Mouse (Mus musculus) intestine, postnatal 0 days (tissue): ENCODE measurements around the gene Slc38a3. TPM values are rescaled to one million over a fixed set of nuclear protein-coding genes. Genes with fewer than 3 reads are reported as not detected.

Experiments
- ATAC-seq: fragments of 200-750 bp; cut with Nextera tagmentation; 2 replicates; pipeline ENCODE4 v1.8.0; 2017; ENCODE audit warnings: mild to moderate bottlenecking, moderate TSS enrichment, moderate library complexity
- H3K27ac ChIP-seq: fragments of 300-500 bp; sonication (generic); 2 replicates; pipeline ENCODE4 v1.5.1; 2014; ENCODE audit warnings: mild to moderate bottlenecking, low read depth, low read length, moderate library complexity
- H3K27me3 ChIP-seq: fragments of 300-500 bp; sonication (generic); replicated peaks from 2 replicates; pipeline ENCODE4 v1.6.1; 2014; ENCODE audit warnings: low read length, mixed read lengths; ENCODE audit not compliant: control insufficient read depth, insufficient read depth
- H3K36me3 ChIP-seq: fragments of 300-500 bp; sonication (generic); 2 replicates; pipeline ENCODE4 v1.6.1; 2014; ENCODE audit warnings: mild to moderate bottlenecking, moderate library complexity; ENCODE audit not compliant: control insufficient read depth, insufficient read depth
- H3K4me1 ChIP-seq: fragments of 300-500 bp; sonication (generic); replicated peaks from 2 replicates; pipeline ENCODE4 v1.6.1; 2014; ENCODE audit warnings: antibody characterized with exemption, low read length, mixed read lengths; ENCODE audit not compliant: control insufficient read depth, insufficient read depth
- H3K4me2 ChIP-seq: fragments of 300-500 bp; sonication (generic); replicated peaks from 2 replicates; pipeline ENCODE4 v1.6.1; 2014; ENCODE audit warnings: low read depth, mild to moderate bottlenecking, moderate library complexity
- H3K4me3 ChIP-seq: fragments of 300-500 bp; sonication (generic); 2 replicates; pipeline ENCODE4 v1.5.1; 2014; ENCODE audit warnings: low read depth, low read length
- H3K9ac ChIP-seq: fragments of 300-500 bp; sonication (generic); 2 replicates; pipeline ENCODE4 v1.6.1; 2014; ENCODE audit warnings: mild to moderate bottlenecking, low read depth, low read length
- H3K9me3 ChIP-seq: fragments of 300-500 bp; sonication (generic); 2 replicates; pipeline ENCODE4 v1.6.1; 2016; ENCODE audit warnings: mixed run types; ENCODE audit not compliant: control insufficient read depth
- CTCF ChIP-seq: sonication (generic); IDR thresholded peaks from 2 replicates; pipeline ENCODE4 v1.5.1; 2016; ENCODE audit warnings: low read depth, mild to moderate bottlenecking, control low read depth, antibody characterized with exemption, moderate library complexity
- WGBS: fragments of 180-500 bp; shearing (Covaris S2); extraction: QIAGEN DNeasy Blood & Tissue Kit; methylation state at CpG from one replicate; pipeline ENCODE4 v1.1.7; 2014; 5-methylcytosine and 5-hydroxymethylcytosine counted together
- polyA plus RNA-seq: library from polyadenylated mRNA; unstranded; fragments of >200 nt; fragmentation: Nextera tagmentation; extraction: Ambion mirVana; gene quantifications from 2 replicates; pipeline ENCODE4 v1.2.1, GENCODE M21; 2015

The Slc38a3 gene
- polyA plus RNA-seq, 1 experiment from 2014 or later = 15.5 TPM

GRCm38 (mm10) chr9:107645153-107645510 is 24.2 kb downstream of the Slc38a3 start:
- Histone ChIP-seq H3K27ac (peak overlapping the region; percentile 71), H3K4me1 (peaks cover 3% of the 10 kb centered on the region; the same call in 1 of the 2 replicates), H3K9me3 (no peaks in the 10 kb centered on the region), H3K27me3 (no peaks in the 10 kb centered on the region), H3K4me3 (peak overlapping the region; percentile 35), H3K9ac (no peak overlapping the region), H3K4me2 (peak overlapping the region; percentile 72), H3K36me3 (no peaks in the 10 kb centered on the region)
- WGBS = 36% methylated on average over 7 of the region's 7 CpGs
- no peak for TF ChIP-seq CTCF
- peak; percentile 77 for ATAC-seq

DNA sequence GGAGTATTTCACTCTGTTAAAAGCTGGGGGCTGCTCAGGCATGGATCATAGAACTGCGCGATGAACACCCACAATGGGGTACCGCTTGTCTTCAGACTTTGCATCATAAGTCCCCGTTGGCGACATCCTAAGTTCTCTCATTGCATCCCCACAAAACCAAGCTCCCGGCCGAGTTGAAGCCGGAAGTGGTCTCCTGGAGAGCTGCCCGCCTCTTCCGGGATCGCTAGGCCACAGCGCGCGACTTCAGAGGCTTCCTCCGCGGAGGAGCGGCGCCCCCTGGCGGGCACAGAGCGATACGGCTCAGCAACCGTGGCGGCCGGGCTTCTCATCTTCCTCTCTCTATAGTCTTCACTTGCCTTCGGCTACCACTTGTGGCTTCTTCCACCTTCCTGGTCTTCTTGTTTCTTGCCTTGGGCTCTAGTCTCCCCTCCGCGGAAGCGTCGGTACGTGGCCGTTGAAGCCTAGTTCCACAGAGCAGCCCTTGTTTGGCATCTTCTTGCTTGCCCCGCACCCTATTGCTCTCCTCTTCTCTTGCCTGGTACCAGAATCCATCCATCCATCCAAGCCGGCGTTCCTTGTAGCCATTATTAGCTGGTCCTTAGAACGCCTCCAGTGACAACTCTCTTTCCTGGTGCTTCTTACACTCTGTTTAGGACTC is 24.7 kb downstream of the Slc38a3 start:
- H3K4me1 ChIP-seq = peaks cover 3% of the 10 kb centered on the region; the same call in 1 of the 2 replicates
- peak overlapping the region; percentile 47; the same call in 1 of the 2 replicates for H3K9ac ChIP-seq
- 5% methylated on average over 34 of the region's 35 CpGs for WGBS
- peak; percentile 76 for ATAC-seq
- H3K9me3 ChIP-seq = no peaks in the 10 kb centered on the region
- TF ChIP-seq CTCF = peak; percentile 99
- H3K27me3 ChIP-seq = no peaks in the 10 kb centered on the region
- peak overlapping the region; percentile 71 for H3K27ac ChIP-seq
- H3K36me3 ChIP-seq = no peaks in the 10 kb centered on the region
- peak overlapping the region; percentile 72 for H3K4me2 ChIP-seq
- H3K4me3 ChIP-seq = peak overlapping the region; percentile 35

GRCm38 (mm10) chr9:107643544-107644214 is 25.7 kb downstream of the Slc38a3 start:
- H3K36me3 ChIP-seq = no peaks in the 10 kb centered on the region
- WGBS = 92% methylated on average over 13 of the region's 13 CpGs
- no peak for TF ChIP-seq CTCF
- no peak overlapping the region for H3K9ac ChIP-seq
- no peaks in the 10 kb centered on the region for H3K27me3 ChIP-seq
- peak overlapping the region; percentile 72; the same call in 1 of the 2 replicates for H3K4me2 ChIP-seq
- no peak overlapping the region; the same call in 1 of the 2 replicates for H3K4me3 ChIP-seq
- peaks cover 3% of the 10 kb centered on the region; the same call in 1 of the 2 replicates for H3K4me1 ChIP-seq
- H3K9me3 ChIP-seq = no peaks in the 10 kb centered on the region
- H3K27ac ChIP-seq = no peak overlapping the region
- no peak for ATAC-seq

DNA sequence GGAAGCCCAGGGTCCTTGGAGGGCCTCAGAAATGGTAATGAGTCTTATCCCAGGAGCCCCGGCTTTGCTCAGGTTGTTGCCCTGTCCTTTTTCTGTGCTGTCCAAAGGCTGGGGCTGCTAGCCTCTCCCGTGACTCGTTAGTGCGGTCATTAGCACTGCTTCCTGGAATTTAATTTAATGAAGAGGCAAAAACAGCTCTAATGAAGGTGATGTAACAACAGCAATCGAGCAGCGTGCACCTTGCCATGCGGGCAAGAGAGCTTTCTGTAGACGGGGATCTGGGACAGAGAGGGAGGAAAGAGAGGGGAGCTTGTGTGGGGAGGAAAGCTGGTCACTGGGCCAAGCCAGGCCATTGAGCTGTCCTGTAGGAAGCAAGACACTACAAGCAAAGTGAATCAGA is 27.7 kb downstream of the Slc38a3 start:
- Histone ChIP-seq H3K27me3 (no peaks in the 10 kb centered on the region), H3K4me3 (no peak overlapping the region), H3K9me3 (no peaks in the 10 kb centered on the region), H3K36me3 (no peaks in the 10 kb centered on the region), H3K4me2 (no peak overlapping the region), H3K9ac (no peak overlapping the region), H3K27ac (no peak overlapping the region), H3K4me1 (peaks cover 3% of the 10 kb centered on the region; the same call in 1 of the 2 replicates)
- TF ChIP-seq CTCF = no peak
- no peak for ATAC-seq
- 69% methylated on average over 8 of the region's 8 CpGs for WGBS

GRCm38 (mm10) chr9:107640257-107640772 is 29.0 kb downstream of the Slc38a3 start:
- Histone ChIP-seq H3K36me3 (no peaks in the 10 kb centered on the region), H3K4me3 (no peak overlapping the region), H3K27ac (no peak overlapping the region), H3K9me3 (no peaks in the 10 kb centered on the region), H3K9ac (no peak overlapping the region), H3K27me3 (no peaks in the 10 kb centered on the region), H3K4me1 (peaks cover 8% of the 10 kb centered on the region; the same call in 1 of the 2 replicates), H3K4me2 (no peak overlapping the region)
- no peak; the same call in 1 of the 2 replicates for TF ChIP-seq CTCF
- ATAC-seq = no peak
- 34% methylated on average over 8 of the region's 8 CpGs for WGBS

- no peaks in the 10 kb centered on the region for H3K9me3 ChIP-seq
- H3K4me3 ChIP-seq = no peak overlapping the region
- WGBS = 40% methylated on average over 7 of the region's 7 CpGs
- H3K4me1 ChIP-seq = 0 out of 2 replicates have a peak, but pooled peaks cover 5% of the 10 kb centered on the region
- TF ChIP-seq CTCF = no peak
- no peaks in the 10 kb centered on the region for H3K36me3 ChIP-seq
- no peak overlapping the region for H3K27ac ChIP-seq
- no peaks in the 10 kb centered on the region for H3K27me3 ChIP-seq
- H3K4me2 ChIP-seq = no peak overlapping the region
- H3K9ac ChIP-seq = no peak overlapping the region
- no peak for ATAC-seq
Measured at GRCm38 (mm10) chr9:107637070-107637469, 32.3 kb downstream of the Slc38a3 start.
